Mouse (Mus musculus) lung, postnatal 0 days (tissue): ENCODE measurements around the gene Spi1.

Experiments
- CTCF ChIP-seq: IDR thresholded peaks from 2 replicates; pipeline ENCODE4 v1.5.1; 2016; ENCODE audit warnings: antibody characterized with exemption, mild to moderate bottlenecking
- EP300 ChIP-seq: IDR thresholded peaks from 2 replicates; pipeline ENCODE4 v1.6.1; 2016; ENCODE audit warnings: antibody characterized with exemption, mild to moderate bottlenecking, control low read depth

DNA sequence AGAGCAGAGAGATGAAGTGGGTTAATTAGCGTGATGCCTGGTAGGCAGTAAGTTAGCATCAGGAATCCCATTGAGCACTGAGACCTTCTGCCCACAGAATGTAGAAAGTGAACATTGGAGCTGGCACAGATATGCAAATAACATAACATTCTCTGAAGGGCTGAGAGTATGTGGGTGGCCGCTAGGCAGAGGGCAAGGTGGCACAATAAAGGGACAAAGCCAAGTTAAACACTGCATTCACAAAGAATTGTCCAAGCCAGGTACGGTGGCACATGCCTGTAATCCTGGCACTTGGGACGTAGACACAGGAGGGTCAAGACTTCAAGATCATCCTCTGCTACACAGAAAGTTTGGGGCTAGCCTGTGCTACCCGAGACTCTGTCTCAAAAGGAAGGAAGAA lies 27.1 kb downstream of the Spi1 start:
- TF ChIP-seq CTCF: no peak
- no peak for TF ChIP-seq EP300
